Mouse (Mus musculus) kidney, adult 2 months (tissue): ENCODE data around the gene Ccdc163. TPM values are rescaled to one million over a fixed set of nuclear protein-coding genes. Genes with fewer than 3 reads are reported as not detected.

ENCODE experiments used
- DNase-seq: peaks from one replicate; pipeline ENCODE4 v3.0.0; 2021
- H3K27ac ChIP-seq: fragments of 200-500 bp; 2 replicates; pipeline ENCODE4 v1.5.1; 2012; ENCODE audit warnings: low read depth, low read length, control low read depth, inconsistent platforms; ENCODE audit not compliant: insufficient read depth
- H3K27me3 ChIP-seq: fragments of 200-500 bp; replicated peaks from 2 replicates; pipeline ENCODE4 v1.6.1; 2012; ENCODE audit warnings: mild to moderate bottlenecking, moderate library complexity, low read length, inconsistent platforms; ENCODE audit not compliant: control insufficient read depth, insufficient read depth
- H3K36me3 ChIP-seq: fragments of 200-500 bp; 2 replicates; pipeline ENCODE4 v1.6.1; 2012; ENCODE audit warnings: mild to moderate bottlenecking, moderate library complexity, low read length, inconsistent platforms; ENCODE audit not compliant: control insufficient read depth, insufficient read depth
- H3K4me1 ChIP-seq: fragments of 200-500 bp; 2 replicates; pipeline ENCODE4 v1.6.1; 2011; ENCODE audit warnings: low read length; ENCODE audit not compliant: control insufficient read depth, insufficient read depth
- H3K4me3 ChIP-seq: fragments of 200-500 bp; 2 replicates; pipeline ENCODE4 v1.5.1; 2011; ENCODE audit warnings: mild to moderate bottlenecking, low read depth, low read length, control low read depth; ENCODE audit not compliant: insufficient read depth
- CTCF ChIP-seq: fragments of 200-500 bp; conservative IDR thresholded peaks from 2 replicates; pipeline ENCODE4 v1.5.1; 2011; ENCODE audit warnings: low read depth, mild to moderate bottlenecking, control low read depth, low read length, moderate library complexity, mixed read lengths; ENCODE audit not compliant: insufficient read depth, insufficient read length
- POLR2A ChIP-seq: fragments of 200-500 bp; IDR thresholded peaks from one replicate; pipeline ENCODE4 v1.6.1; 2011; ENCODE audit warnings: low read depth, low read length, control low read depth
- WGBS: fragments of 180-500 bp; shearing (Covaris S2); methylation state at CpG from one replicate; pipeline ENCODE4 v1.1.7; 2018; 5-methylcytosine and 5-hydroxymethylcytosine counted together
- polyA plus RNA-seq: library from polyadenylated mRNA; depleted of rRNA; stranded (reverse); fragments of >200 nt; gene quantifications from 2 replicates; pipeline ENCODE4 v1.2.3, GENCODE M21; 2012; rRNA removed

Gene Ccdc163
- polyA plus RNA-seq, 1 experiment, result 29.2 TPM

- Histone ChIP-seq H3K4me1 (no peaks in the 10 kb centered on the region), H3K4me3 (no peak overlapping the region), H3K36me3 (no peaks in the 10 kb centered on the region), H3K27me3 (no peaks in the 10 kb centered on the region), H3K27ac (no peak overlapping the region)
- DNase-seq, result no peak
- WGBS, result 54% methylated on average over 7 of the region's 7 CpGs
- TF ChIP-seq CTCF, result no peak
- TF ChIP-seq POLR2A, result no peak
Measured at GRCm38 (mm10) chr4:116787985-116788760, 79.9 kb downstream of the Ccdc163 start.

GRCm38 (mm10) chr4:116788956-116789355, 80.6 kb downstream of the Ccdc163 start:
- WGBS, result 13% methylated on average over 3 of the region's 3 CpGs
- Histone ChIP-seq H3K36me3 (no peaks in the 10 kb centered on the region), H3K4me1 (no peaks in the 10 kb centered on the region), H3K4me3 (no peak overlapping the region), H3K27me3 (no peaks in the 10 kb centered on the region), H3K27ac (peak overlapping the region; percentile 31; the same call in 1 of the 2 replicates)
- peak; percentile 89 for DNase-seq
- TF ChIP-seq POLR2A (no peak), CTCF (peak; percentile 67)

- no peak overlapping the region for H3K4me3 ChIP-seq
- H3K36me3 ChIP-seq, result no peaks in the 10 kb centered on the region
- no peak for DNase-seq
- TF ChIP-seq CTCF, result no peak
- TF ChIP-seq POLR2A, result no peak
- no peaks in the 10 kb centered on the region for H3K27me3 ChIP-seq
- no peak overlapping the region for H3K27ac ChIP-seq
- peaks cover 5% of the 10 kb centered on the region; the same call in 1 of the 2 replicates for H3K4me1 ChIP-seq
- WGBS, result 82% methylated on average over 8 of the region's 8 CpGs
Measured at GRCm38 (mm10) chr4:116792453-116792852, 84.1 kb downstream of the Ccdc163 start.

- Histone ChIP-seq H3K4me3 (no peak overlapping the region), H3K27ac (no peak overlapping the region), H3K27me3 (no peaks in the 10 kb centered on the region), H3K4me1 (peaks cover 5% of the 10 kb centered on the region; the same call in 1 of the 2 replicates), H3K36me3 (no peaks in the 10 kb centered on the region)
- peak; percentile 19 for DNase-seq
- 72% methylated on average over 2 of the region's 2 CpGs for WGBS
- TF ChIP-seq POLR2A (no peak), CTCF (peak; percentile 36; the same call in 1 of the 2 replicates)
Measured at GRCm38 (mm10) chr4:116794273-116794672, 86.0 kb downstream of the Ccdc163 start.

- no peaks in the 10 kb centered on the region for H3K27me3 ChIP-seq
- WGBS, result 20% methylated on average over 1 of the region's 1 CpGs
- H3K4me3 ChIP-seq, result no peak overlapping the region
- no peak for TF ChIP-seq CTCF
- TF ChIP-seq POLR2A, result no peak
- no peaks in the 10 kb centered on the region for H3K36me3 ChIP-seq
- peaks cover 5% of the 10 kb centered on the region; the same call in 1 of the 2 replicates for H3K4me1 ChIP-seq
- H3K27ac ChIP-seq, result peak overlapping the region; percentile 75
- DNase-seq, result peak; percentile 80
Measured at GRCm38 (mm10) chr4:116796442-116797110, 88.3 kb downstream of the Ccdc163 start.

DNA sequence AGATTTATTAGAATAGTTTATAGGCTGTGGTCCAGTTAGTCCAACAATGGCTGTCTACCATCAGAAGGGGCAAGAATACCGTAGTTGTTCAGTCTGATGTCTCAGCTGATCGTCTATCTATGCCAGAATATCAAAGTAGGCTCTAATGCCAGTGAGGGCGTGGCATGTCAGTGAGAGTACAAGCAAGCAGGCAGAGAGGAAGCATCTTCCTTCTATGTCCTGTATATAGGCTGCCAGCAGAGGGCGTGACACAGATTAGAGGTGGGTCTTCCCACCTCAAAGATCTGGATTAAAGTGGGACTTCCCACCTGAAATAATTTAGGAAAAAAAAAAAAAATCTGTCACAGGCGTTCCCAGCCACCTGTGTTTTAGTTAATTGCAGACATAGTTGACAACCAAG, 91.6 kb downstream of the Ccdc163 start:
- Histone ChIP-seq H3K4me1 (peaks cover 5% of the 10 kb centered on the region; the same call in 1 of the 2 replicates), H3K4me3 (no peak overlapping the region), H3K27me3 (no peaks in the 10 kb centered on the region), H3K36me3 (peaks cover 3% of the 10 kb centered on the region), H3K27ac (no peak overlapping the region)
- WGBS, result 41% methylated on average over 5 of the region's 5 CpGs
- DNase-seq, result no peak
- TF ChIP-seq POLR2A (no peak), CTCF (peak; percentile 38; the same call in 1 of the 2 replicates)

Other genes with a start within 250 kb of the Ccdc163 start
- gene Mast2, start 244.3 kb upstream of the Ccdc163 start, polyA plus RNA-seq, result 45.1 and 61.9 TPM in 2 replicates
- gene Ipp, start 201.0 kb upstream of the Ccdc163 start, polyA plus RNA-seq, result 3.6 and 5.2 TPM in 2 replicates
- gene Tmem69, start 152.6 kb upstream of the Ccdc163 start, polyA plus RNA-seq, result 6.0 and 9.9 TPM in 2 replicates
- gene Gpbp1l1, start 150.9 kb upstream of the Ccdc163 start, polyA plus RNA-seq, result 46.7 and 57.9 TPM in 2 replicates
- gene Ccdc17, start 111.9 kb upstream of the Ccdc163 start, polyA plus RNA-seq, result 9.1 and 10.4 TPM in 2 replicates
- 2.5 and 3.9 TPM in 2 replicates for gene Nasp, start 80.6 kb upstream of the Ccdc163 start, polyA plus RNA-seq
- 2,926 and 3,067 TPM in 2 replicates for gene Akr1a1, start 56.8 kb upstream of the Ccdc163 start, polyA plus RNA-seq
- 282 and 478 TPM in 2 replicates for gene Prdx1, start 23.0 kb upstream of the Ccdc163 start, polyA plus RNA-seq
- 28.8 and 30.3 TPM in 2 replicates for gene Mmachc, start 103 bp upstream of the Ccdc163 start, polyA plus RNA-seq
- 10.7 and 11.7 TPM in 2 replicates for gene Tesk2, start 12.4 kb downstream of the Ccdc163 start, polyA plus RNA-seq
- gene Toe1, start 99.1 kb downstream of the Ccdc163 start, polyA plus RNA-seq, result 19.2 and 19.6 TPM in 2 replicates
- gene Mutyh, start 99.2 kb downstream of the Ccdc163 start, polyA plus RNA-seq, result 2.7 and 2.9 TPM in 2 replicates
- 2.1 and 2.5 TPM in 2 replicates for gene Hpdl, start 113.2 kb downstream of the Ccdc163 start, polyA plus RNA-seq
- gene Zswim5, start 168.9 kb downstream of the Ccdc163 start, polyA plus RNA-seq, result 7.4 and 7.5 TPM in 2 replicates